Mouse (Mus musculus) spleen, postnatal 14 days (tissue): ENCODE results near the gene Krt8.
A peak's percentile ranks its signal among the peaks of the same experiment; 100 is the strongest.
"Not testable (repeated sequence)": the region's sequence is repeated elsewhere in the genome, so short reads cannot be mapped to it uniquely, and the experiment has no call there.

Experiments
- DNase-seq, 2 experiments: peaks; one replicate each; pipeline ENCODE4 v3.0.0; 2021 to 2022; ENCODE audit warnings: low spot score in 2 of 2

Krt8 gene

GRCm38 (mm10) chr15:102007097-102008069 is 3.1 kb upstream of the Krt8 start:
- no peak for DNase-seq

GRCm38 (mm10) chr15:102006317-102006716 is 2.0 kb upstream of the Krt8 start:
- DNase-seq, result no peak

- DNase-seq, result no peak
Observed at GRCm38 (mm10) chr15:102005290-102005689, 1.0 kb upstream of the Krt8 start.

GRCm38 (mm10) chr15:102003516-102003915 is 766 bp downstream of the Krt8 start:
- DNase-seq, result no peak

- no peak for DNase-seq
Observed at GRCm38 (mm10) chr15:102002646-102003488, 1.4 kb downstream of the Krt8 start.

- no peak for DNase-seq
Observed at GRCm38 (mm10) chr15:101999676-102000335, 4.5 kb downstream of the Krt8 start.

GRCm38 (mm10) chr15:101999156-101999555 is 5.1 kb downstream of the Krt8 start:
- DNase-seq, result no peak

- DNase-seq, result not testable (repeated sequence)
Observed at GRCm38 (mm10) chr15:101996450-101997078, 7.7 kb downstream of the Krt8 start.

- DNase-seq, result no peak
Observed at GRCm38 (mm10) chr15:101995484-101996236, 8.6 kb downstream of the Krt8 start.

- DNase-seq, result no peak
Observed at GRCm38 (mm10) chr15:101994365-101994764, 9.9 kb downstream of the Krt8 start.

- no peak for DNase-seq
Observed at GRCm38 (mm10) chr15:101990946-101991345, 13.3 kb downstream of the Krt8 start.

- DNase-seq, result no peak
Observed at GRCm38 (mm10) chr15:101988714-101989113, 15.6 kb downstream of the Krt8 start.

- DNase-seq, result peak; percentile 65 to 72
Observed at GRCm38 (mm10) chr15:101988119-101988518, 16.2 kb downstream of the Krt8 start.

GRCm38 (mm10) chr15:101984746-101985145 is 19.5 kb downstream of the Krt8 start:
- no peak for DNase-seq

GRCm38 (mm10) chr15:101983949-101984601 is 20.2 kb downstream of the Krt8 start:
- DNase-seq, result peak; percentile 66 to 79

GRCm38 (mm10) chr15:101983315-101983948 is 20.9 kb downstream of the Krt8 start:
- no peak for DNase-seq

- no peak for DNase-seq
Observed at GRCm38 (mm10) chr15:101980849-101981248, 23.4 kb downstream of the Krt8 start.

- peak; percentile 76 to 79 for DNase-seq
Observed at GRCm38 (mm10) chr15:101977043-101977726, 27.1 kb downstream of the Krt8 start.

GRCm38 (mm10) chr15:101976641-101977040 is 27.6 kb downstream of the Krt8 start:
- DNase-seq, result no peak
